Mouse (Mus musculus) heart, embryonic 14.5 days (tissue): ENCODE data around the gene Ephb2. TPM values are rescaled to one million over a fixed set of nuclear protein-coding genes. Genes with fewer than 3 reads are reported as not detected.

Experiments used
- ATAC-seq: fragments of 200-750 bp; cut with Nextera tagmentation; 2 replicates; pipeline ENCODE4 v1.8.0; 2017; ENCODE audit warnings: low read depth, moderate TSS enrichment; ENCODE audit not compliant: insufficient number of reproducible peaks, insufficient read depth, low FRiP score
- H3K27ac ChIP-seq, 2 experiments: fragments of 200-500 bp in 1 of 2; fragments of 300-500 bp in 1 of 2; sonication (generic) in 1 of 2; replicated peaks in 1 of 2; 2 replicates each; pipeline ENCODE4 v1.5.1; 2012 to 2014; ENCODE audit warnings: low read depth in 2 of 2, low read length in 2 of 2, control low read depth in 1 of 2, mild to moderate bottlenecking in 1 of 2, mixed read lengths in 1 of 2; ENCODE audit not compliant: control insufficient read depth in 1 of 2, insufficient read depth in 1 of 2
- H3K27me3 ChIP-seq: fragments of 300-500 bp; sonication (generic); 2 replicates; pipeline ENCODE4 v1.6.1; 2014; ENCODE audit warnings: mild to moderate bottlenecking, low read length, control low read depth; ENCODE audit not compliant: control insufficient read depth, insufficient read depth
- H3K36me3 ChIP-seq: fragments of 300-500 bp; sonication (generic); 2 replicates; pipeline ENCODE4 v1.6.1; 2014; ENCODE audit warnings: mild to moderate bottlenecking, control low read depth, low read length, mixed read lengths; ENCODE audit not compliant: control insufficient read depth, insufficient read depth
- H3K4me1 ChIP-seq, 2 experiments: fragments of 200-500 bp in 1 of 2; fragments of 300-500 bp in 1 of 2; sonication (generic) in 1 of 2; 2 replicates each; pipeline ENCODE4 v1.6.1; 2012 to 2014; ENCODE audit warnings: low read length in 2 of 2, control low read depth in 1 of 2, mixed read lengths in 1 of 2; ENCODE audit not compliant: control insufficient read depth in 2 of 2, insufficient read depth in 2 of 2
- H3K4me2 ChIP-seq: fragments of 300-500 bp; sonication (generic); 2 replicates; pipeline ENCODE4 v1.6.1; 2014; ENCODE audit warnings: mild to moderate bottlenecking, low read length
- H3K4me3 ChIP-seq, 2 experiments: fragments of 200-500 bp in 1 of 2; fragments of 300-500 bp in 1 of 2; sonication (generic) in 1 of 2; 2 replicates each; pipeline ENCODE4 v1.5.1; 2012 to 2014; ENCODE audit warnings: low read length in 2 of 2, mild to moderate bottlenecking in 2 of 2, control low read depth in 1 of 2, low read depth in 1 of 2, moderate library complexity in 1 of 2; ENCODE audit not compliant: control insufficient read depth in 1 of 2, insufficient read depth in 1 of 2
- H3K9ac ChIP-seq: fragments of 300-500 bp; sonication (generic); 2 replicates; pipeline ENCODE4 v1.6.1; 2014; ENCODE audit warnings: mild to moderate bottlenecking, low read length
- H3K9me3 ChIP-seq: fragments of 300-500 bp; sonication (generic); 2 replicates; pipeline ENCODE4 v1.6.1; 2016; ENCODE audit warnings: low read length, control low read depth; ENCODE audit not compliant: control insufficient read depth
- WGBS: fragments of 180-500 bp; shearing (Covaris S2); extraction: QIAGEN DNeasy Blood & Tissue Kit; methylation state at CpG from one replicate; pipeline ENCODE4 v1.1.7; 2014; 5-methylcytosine and 5-hydroxymethylcytosine counted together
- polyA plus RNA-seq: library from polyadenylated mRNA; unstranded; fragments of >200 nt; fragmentation: Nextera tagmentation; extraction: Ambion mirVana; gene quantifications from 2 replicates; pipeline ENCODE4 v1.2.1, GENCODE M21; 2014

Gene Ephb2
- polyA plus RNA-seq, 1 experiment from 2014 or later = 1.6 TPM

DNA sequence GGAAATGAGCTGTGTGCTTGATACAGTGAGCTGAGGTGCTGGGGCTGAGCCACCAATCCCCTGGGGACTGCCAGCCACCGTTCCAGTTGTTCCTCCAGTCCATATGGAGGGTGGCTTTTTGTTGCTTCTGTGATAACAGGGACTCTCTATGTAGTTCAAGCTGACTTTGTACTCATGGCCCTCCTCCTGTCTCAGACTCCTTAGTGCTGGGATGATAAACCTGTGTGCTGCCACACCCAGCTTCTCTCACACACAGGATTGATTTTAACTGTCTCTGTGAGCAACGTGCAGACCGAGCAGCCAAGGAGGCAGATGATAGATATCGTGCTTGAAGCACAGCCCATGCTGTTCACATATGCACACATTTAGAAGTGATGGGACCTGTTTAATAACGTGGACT is 16.3 kb upstream of the Ephb2 start:
- no peak for ATAC-seq
- H3K27me3 ChIP-seq = peaks cover 24% of the 10 kb centered on the region
- 66% methylated on average over 5 of the region's 5 CpGs for WGBS

DNA sequence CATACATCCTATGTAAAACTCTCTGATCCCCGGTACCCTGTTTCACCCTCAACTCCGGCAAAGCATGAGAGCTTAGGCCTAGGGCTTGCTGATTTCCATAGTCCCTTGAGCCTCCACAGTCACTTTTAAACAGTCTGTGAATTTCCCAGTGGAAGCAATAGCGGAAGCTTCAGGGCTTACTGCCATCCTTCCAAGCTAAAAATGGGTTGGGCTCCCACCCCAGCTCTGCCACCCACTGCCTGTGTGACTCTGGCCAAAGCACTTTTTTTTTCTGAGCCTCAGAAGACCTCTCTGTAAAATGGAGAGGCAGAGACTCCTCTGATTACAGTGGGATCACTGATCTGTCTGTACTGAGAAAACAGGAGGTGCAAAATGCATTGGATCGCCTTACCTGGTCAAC is 12.8 kb upstream of the Ephb2 start:
- WGBS = 60% methylated on average over 4 of the region's 4 CpGs
- Histone ChIP-seq H3K36me3 (no peaks in the 10 kb centered on the region), H3K27me3 (peaks cover 23% of the 10 kb centered on the region), H3K27ac (no peak overlapping the region), H3K4me3 (no peak overlapping the region), H3K9me3 (no peaks in the 10 kb centered on the region), H3K4me1 (no peaks in the 10 kb centered on the region), H3K4me2 (no peak overlapping the region), H3K9ac (no peak overlapping the region)
- no peak for ATAC-seq

More for the DNA sequence above, 16.3 kb upstream of the Ephb2 start:
- Histone ChIP-seq H3K4me1 (no peaks in the 10 kb centered on the region), H3K4me2 (no peak overlapping the region), H3K36me3 (no peaks in the 10 kb centered on the region), H3K27ac (no peak overlapping the region), H3K4me3 (no peak overlapping the region), H3K9ac (no peak overlapping the region), H3K9me3 (no peaks in the 10 kb centered on the region)

DNA sequence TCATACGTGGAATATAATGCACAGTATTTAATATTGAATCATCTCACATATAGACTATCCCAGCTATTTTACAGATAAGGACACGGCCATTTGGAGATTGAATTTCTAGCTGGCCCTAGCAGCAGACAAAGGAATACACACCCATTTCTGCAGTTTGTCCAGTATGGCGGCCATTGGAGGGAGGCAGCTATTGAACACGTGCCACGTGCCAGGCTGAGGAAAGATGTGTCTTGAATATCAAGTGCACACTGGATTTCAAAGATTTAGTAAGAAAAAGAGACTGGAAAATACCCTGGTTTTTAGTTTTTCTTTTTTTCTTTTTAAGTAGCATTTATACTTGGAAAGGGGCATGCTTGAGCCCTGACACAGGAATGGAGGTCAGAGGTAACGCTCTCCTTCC is 11.4 kb upstream of the Ephb2 start:
- Histone ChIP-seq H3K27ac (no peak overlapping the region), H3K4me2 (no peak overlapping the region), H3K27me3 (peaks cover 23% of the 10 kb centered on the region), H3K36me3 (no peaks in the 10 kb centered on the region), H3K4me1 (no peaks in the 10 kb centered on the region), H3K9ac (no peak overlapping the region), H3K4me3 (no peak overlapping the region), H3K9me3 (no peaks in the 10 kb centered on the region)
- 75% methylated on average over 6 of the region's 6 CpGs for WGBS
- no peak for ATAC-seq

DNA sequence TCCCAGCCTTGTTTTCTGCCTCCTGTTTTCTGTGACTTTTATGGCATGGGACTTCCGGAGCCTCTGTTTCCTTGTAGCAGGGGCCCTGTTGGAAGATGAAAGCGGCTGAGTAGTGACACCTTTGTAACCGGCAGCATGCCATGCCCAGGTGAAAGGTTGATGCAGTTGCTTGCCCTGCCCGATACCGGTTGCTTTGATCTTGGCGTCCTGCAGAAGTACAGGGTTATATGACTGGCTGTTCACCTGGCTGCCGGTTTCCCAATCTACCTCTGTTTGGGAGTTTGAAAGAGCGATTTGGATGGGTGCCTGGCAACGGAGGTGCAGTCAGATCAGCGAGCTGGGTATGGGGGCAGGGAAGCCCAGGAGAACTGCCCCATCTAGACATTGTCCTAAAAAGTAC is 7.0 kb upstream of the Ephb2 start:
- Histone ChIP-seq H3K4me3 (no peak overlapping the region), H3K36me3 (no peaks in the 10 kb centered on the region), H3K4me2 (no peak overlapping the region), H3K9ac (no peak overlapping the region), H3K27ac (no peak overlapping the region), H3K27me3 (peaks cover 43% of the 10 kb centered on the region), H3K9me3 (no peaks in the 10 kb centered on the region), H3K4me1 (0 out of 4 replicates have a peak, but pooled peaks cover 0 to 2% of the 10 kb centered on the region in 2 experiments)
- ATAC-seq = no peak
- WGBS = 78% methylated on average over 10 of the region's 10 CpGs

DNA sequence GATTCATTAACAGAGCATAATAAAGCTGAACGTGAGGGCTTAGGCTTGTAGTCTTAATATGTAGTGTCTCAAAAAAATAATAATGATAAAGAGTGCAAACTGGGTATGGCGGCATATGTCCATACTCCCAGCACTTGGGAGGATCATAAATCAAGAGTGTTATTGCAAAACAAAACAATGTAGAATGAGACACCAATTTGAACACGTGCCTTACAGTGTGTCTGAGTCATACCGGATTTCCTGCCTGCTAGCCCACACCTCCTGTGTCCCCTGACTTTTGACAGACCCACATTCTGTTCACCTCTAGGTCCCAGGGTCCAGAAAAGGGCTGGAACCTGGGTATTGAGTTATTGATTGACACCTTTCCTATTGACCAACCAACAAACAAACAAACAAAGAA is 6.2 kb upstream of the Ephb2 start:
- no peak overlapping the region for H3K27ac ChIP-seq
- H3K27me3 ChIP-seq = peaks cover 49% of the 10 kb centered on the region
- no peak overlapping the region for H3K9ac ChIP-seq
- no peak overlapping the region for H3K4me3 ChIP-seq
- 0 out of 4 replicates have a peak, but pooled peaks cover 0 to 2% of the 10 kb centered on the region in 2 experiments for H3K4me1 ChIP-seq
- 69% methylated on average over 4 of the region's 4 CpGs for WGBS
- H3K36me3 ChIP-seq = no peaks in the 10 kb centered on the region
- no peak for ATAC-seq
- H3K4me2 ChIP-seq = no peak overlapping the region
- H3K9me3 ChIP-seq = no peaks in the 10 kb centered on the region

DNA sequence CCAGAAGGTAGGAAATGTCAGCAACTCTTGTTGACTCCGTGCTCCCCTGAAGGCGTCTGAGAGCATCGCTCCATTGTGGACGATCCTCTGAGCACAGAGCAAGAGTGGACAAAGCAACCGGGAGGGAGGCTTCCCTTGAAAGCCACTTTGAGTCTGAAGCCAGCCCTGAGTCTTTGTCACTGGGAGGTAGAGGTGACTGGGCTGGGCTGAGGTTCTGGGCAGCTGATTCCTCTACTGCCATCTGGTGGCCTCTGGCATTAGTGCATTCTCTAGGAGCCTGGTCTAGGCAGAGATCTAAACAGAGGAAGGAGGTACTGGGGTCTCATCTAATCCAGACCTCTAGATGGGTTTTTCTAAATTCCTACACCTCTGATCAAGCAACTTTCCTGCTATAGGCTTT is 5.3 kb upstream of the Ephb2 start:
- H3K9me3 ChIP-seq = no peaks in the 10 kb centered on the region
- 10% methylated on average over 5 of the region's 5 CpGs for WGBS
- no peak overlapping the region for H3K4me3 ChIP-seq
- H3K27ac ChIP-seq = no peak overlapping the region
- peaks cover 56% of the 10 kb centered on the region for H3K27me3 ChIP-seq
- no peak for ATAC-seq
- no peaks in the 10 kb centered on the region for H3K36me3 ChIP-seq
- H3K9ac ChIP-seq = no peak overlapping the region
- H3K4me1 ChIP-seq = peaks cover 2 to 3% of the 10 kb centered on the region in 2 experiments; a peak in 1 of 4 replicates
- no peak overlapping the region for H3K4me2 ChIP-seq

DNA sequence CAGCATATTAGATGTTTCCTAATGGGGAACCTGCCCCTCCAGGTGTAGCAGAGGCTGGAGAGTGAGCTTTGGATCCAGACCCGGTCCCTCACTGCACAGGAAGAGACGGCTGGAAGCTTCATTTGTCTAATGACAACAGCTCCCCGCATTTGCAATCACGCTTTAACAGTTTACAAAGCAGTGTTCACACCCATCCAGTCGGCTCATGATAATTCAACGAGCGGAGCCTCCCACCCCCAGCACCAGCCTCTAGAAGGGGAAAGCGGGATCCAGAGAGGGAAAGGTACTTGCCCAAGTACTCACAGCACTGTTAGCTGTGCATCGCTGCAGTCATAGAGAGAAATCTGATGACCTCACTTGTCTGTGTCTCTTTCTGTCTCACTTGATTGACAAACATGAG is 2.7 kb upstream of the Ephb2 start:
- no peaks in the 10 kb centered on the region for H3K36me3 ChIP-seq
- no peak overlapping the region for H3K9ac ChIP-seq
- no peak for ATAC-seq
- H3K9me3 ChIP-seq = no peaks in the 10 kb centered on the region
- 41% methylated on average over 9 of the region's 9 CpGs for WGBS
- H3K4me1 ChIP-seq = peaks cover 5 to 15% of the 10 kb centered on the region in 2 experiments; a peak in 3 of 4 replicates
- no peak overlapping the region for H3K4me2 ChIP-seq
- no peak overlapping the region for H3K4me3 ChIP-seq
- H3K27me3 ChIP-seq = peaks cover 66% of the 10 kb centered on the region
- H3K27ac ChIP-seq = no peak overlapping the region

DNA sequence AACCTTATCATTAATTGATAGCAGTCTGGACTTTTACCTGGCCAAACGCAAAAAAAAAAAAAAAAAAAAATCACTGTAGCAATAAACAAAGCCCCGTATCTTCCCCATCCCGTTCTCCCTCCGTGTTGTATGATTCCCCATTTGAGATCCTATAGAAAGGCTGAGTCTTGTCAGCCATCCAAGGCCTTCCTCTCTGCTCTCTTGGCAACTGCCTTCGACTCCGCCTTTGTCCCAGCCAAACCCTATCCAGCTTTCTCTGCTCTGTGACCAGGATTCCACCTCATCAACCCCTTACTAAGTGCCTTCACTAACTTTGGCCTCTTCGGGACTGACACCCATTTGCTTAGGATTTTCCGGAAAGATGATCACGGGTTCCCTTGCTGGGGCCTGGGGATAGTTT is 2.2 kb upstream of the Ephb2 start:
- Histone ChIP-seq H3K9me3 (no peaks in the 10 kb centered on the region), H3K36me3 (no peaks in the 10 kb centered on the region), H3K4me1 (peaks cover 5 to 15% of the 10 kb centered on the region in 2 experiments; a peak in 3 of 4 replicates), H3K27me3 (peaks cover 70% of the 10 kb centered on the region), H3K9ac (no peak overlapping the region), H3K27ac (no peak overlapping the region), H3K4me2 (no peak overlapping the region), H3K4me3 (no peak overlapping the region)
- 67% methylated on average over 9 of the region's 9 CpGs for WGBS
- no peak for ATAC-seq
